Mouse (Mus musculus) heart, embryonic 11.5 days (tissue): ENCODE data around the gene Fam104a. TPM values are rescaled to one million over a fixed set of nuclear protein-coding genes. Genes with fewer than 3 reads are reported as not detected.

Experiments used
- ATAC-seq: fragments of 200-750 bp; cut with Nextera tagmentation; replicated peaks from 2 replicates; pipeline ENCODE4 v1.8.0; 2017; ENCODE audit warnings: moderate library complexity; ENCODE audit not compliant: insufficient number of reproducible peaks, low FRiP score, low TSS enrichment
- H3K27ac ChIP-seq: fragments of 300-500 bp; sonication (generic); 2 replicates; pipeline ENCODE4 v1.5.1; 2014; ENCODE audit warnings: mild to moderate bottlenecking, low read depth, low read length
- H3K27me3 ChIP-seq: fragments of 300-500 bp; sonication (generic); 2 replicates; pipeline ENCODE4 v1.6.1; 2014; ENCODE audit warnings: mild to moderate bottlenecking, low read length, mixed read lengths; ENCODE audit not compliant: control insufficient read depth, insufficient read depth
- H3K36me3 ChIP-seq: fragments of 300-500 bp; sonication (generic); 2 replicates; pipeline ENCODE4 v1.6.1; 2014; ENCODE audit warnings: mild to moderate bottlenecking, low read length, moderate library complexity, mixed read lengths; ENCODE audit not compliant: control insufficient read depth, insufficient read depth
- H3K4me1 ChIP-seq: fragments of 300-500 bp; sonication (generic); 2 replicates; pipeline ENCODE4 v1.6.1; 2014; ENCODE audit warnings: low read length; ENCODE audit not compliant: control insufficient read depth, insufficient read depth
- H3K4me2 ChIP-seq: fragments of 300-500 bp; sonication (generic); 2 replicates; pipeline ENCODE4 v1.6.1; 2014; ENCODE audit warnings: mild to moderate bottlenecking, moderate library complexity
- H3K4me3 ChIP-seq: fragments of 300-500 bp; sonication (generic); 2 replicates; pipeline ENCODE4 v1.5.1; 2014; ENCODE audit warnings: low read depth, low read length
- H3K9ac ChIP-seq: fragments of 300-500 bp; sonication (generic); 2 replicates; pipeline ENCODE4 v1.6.1; 2014; ENCODE audit warnings: mild to moderate bottlenecking, low read depth, low read length, moderate library complexity
- H3K9me3 ChIP-seq: fragments of 300-500 bp; sonication (generic); replicated peaks from 2 replicates; pipeline ENCODE4 v1.6.1; 2016; ENCODE audit warnings: low read length; ENCODE audit not compliant: control insufficient read depth
- WGBS: fragments of 180-500 bp; shearing (Covaris S2); extraction: QIAGEN DNeasy Blood & Tissue Kit; methylation state at CpG from one replicate; pipeline ENCODE4 v1.1.7; 2014; ENCODE audit not compliant: insufficient replicate concordance; 5-methylcytosine and 5-hydroxymethylcytosine counted together
- polyA plus RNA-seq: library from polyadenylated mRNA; unstranded; fragments of >200 nt; fragmentation: Nextera tagmentation; extraction: Ambion mirVana; gene quantifications from 2 replicates; pipeline ENCODE4 v1.2.1, GENCODE M21; 2014

The Fam104a gene
- polyA plus RNA-seq, 1 experiment from 2014 or later: 54.7 TPM

DNA sequence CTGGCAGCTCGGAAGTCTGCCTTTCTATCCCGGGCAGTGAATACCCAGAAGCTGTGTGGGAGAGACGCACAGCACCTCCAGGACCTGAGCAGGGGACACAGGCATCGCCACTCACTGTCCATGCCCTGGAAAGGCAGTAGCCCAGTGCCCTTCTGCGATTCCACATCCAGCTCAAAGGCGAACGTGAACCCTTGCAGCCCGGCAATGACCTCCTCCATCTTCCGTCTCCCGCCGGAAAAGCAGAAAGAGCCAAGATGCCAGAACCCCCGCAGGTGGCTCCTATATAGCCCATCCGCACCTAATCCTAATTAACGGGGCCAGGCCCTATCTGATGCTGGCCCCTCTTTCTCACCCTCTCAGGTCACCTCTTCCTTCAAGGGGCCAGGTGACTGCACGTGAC is 25.3 kb upstream of the Fam104a start:
- H3K9ac ChIP-seq: no peak overlapping the region
- H3K4me3 ChIP-seq: no peak overlapping the region
- 0 out of 2 replicates have a peak, but pooled peaks have one; percentile 20 for ATAC-seq
- 15% methylated on average over 15 of the region's 15 CpGs for WGBS
- no peaks in the 10 kb centered on the region for H3K9me3 ChIP-seq
- peaks cover 18% of the 10 kb centered on the region for H3K4me1 ChIP-seq
- peaks cover 4% of the 10 kb centered on the region; the same call in 1 of the 2 replicates for H3K36me3 ChIP-seq
- no peak overlapping the region for H3K27ac ChIP-seq
- peak overlapping the region; percentile 41 for H3K4me2 ChIP-seq
- H3K27me3 ChIP-seq: peaks cover 11% of the 10 kb centered on the region

DNA sequence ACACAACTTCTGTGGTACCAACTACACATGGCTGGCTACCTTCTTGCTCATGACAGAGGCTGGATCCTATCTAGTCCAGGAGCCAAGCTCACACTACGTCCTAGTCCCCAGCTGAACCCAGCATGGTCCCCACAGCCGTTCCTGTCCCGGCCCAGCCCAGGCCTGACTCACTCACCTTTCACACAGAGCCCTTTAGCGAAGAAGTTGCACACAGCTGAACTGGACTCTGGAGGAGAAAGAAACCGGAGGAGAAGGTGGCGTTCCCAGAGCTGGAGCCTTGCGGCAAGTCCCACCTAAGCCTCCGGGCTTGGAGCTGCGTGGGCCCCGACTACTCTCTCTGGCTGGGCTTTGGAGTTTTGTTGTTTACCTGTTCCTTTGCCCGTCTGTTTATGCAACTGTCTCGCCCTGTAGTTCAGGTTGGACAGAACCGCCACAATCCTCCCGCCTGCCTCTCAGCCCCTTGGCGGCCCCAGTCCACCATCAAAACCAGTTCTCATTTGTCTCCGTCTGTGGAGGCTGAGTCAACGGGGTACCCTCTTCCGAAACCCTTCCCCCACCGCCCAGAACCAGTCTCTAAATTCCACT is 24.8 kb upstream of the Fam104a start:
- ATAC-seq: no peak
- Histone ChIP-seq H3K36me3 (peaks cover 4% of the 10 kb centered on the region; the same call in 1 of the 2 replicates), H3K9me3 (no peaks in the 10 kb centered on the region), H3K4me1 (peaks cover 21% of the 10 kb centered on the region), H3K4me3 (no peak overlapping the region), H3K9ac (no peak overlapping the region), H3K27me3 (peaks cover 11% of the 10 kb centered on the region), H3K4me2 (peak overlapping the region; percentile 41; the same call in 1 of the 2 replicates), H3K27ac (no peak overlapping the region)
- 49% methylated on average over 19 of the region's 19 CpGs for WGBS

DNA sequence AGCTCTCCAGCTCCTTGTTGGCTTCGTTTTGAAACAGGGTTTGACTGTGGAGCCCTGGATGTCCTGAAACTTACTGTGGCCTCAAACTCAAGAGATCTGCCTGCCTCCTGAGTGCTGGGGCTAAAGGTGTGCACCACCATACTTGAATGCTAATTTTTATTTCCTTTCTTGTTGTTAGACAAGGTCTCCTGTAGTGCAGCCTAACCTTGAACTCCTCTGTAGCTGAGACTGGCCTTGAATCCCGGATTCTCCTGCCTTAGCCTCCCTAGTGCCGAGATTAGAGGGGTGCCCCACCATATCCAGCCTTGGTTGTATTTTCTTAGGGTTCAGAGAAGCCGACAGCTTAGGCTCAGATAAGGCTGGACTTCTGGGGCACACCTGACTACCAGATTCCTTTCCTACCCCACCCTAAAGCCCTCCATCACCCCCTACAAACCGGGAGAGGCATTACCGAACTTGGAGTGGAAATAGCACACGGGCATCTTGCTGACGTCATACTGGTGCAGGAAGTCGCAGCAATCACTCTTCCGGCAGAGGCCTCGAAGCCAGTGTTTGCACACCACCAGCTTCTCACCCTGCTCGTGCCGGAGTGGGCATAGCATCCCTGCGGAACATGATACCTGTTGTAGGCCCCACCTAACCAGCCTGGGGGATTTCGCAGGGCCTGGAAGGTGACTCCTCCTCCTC is 22.2 kb upstream of the Fam104a start:
- H3K4me1 ChIP-seq: peaks cover 21% of the 10 kb centered on the region
- H3K27me3 ChIP-seq: peaks cover 11% of the 10 kb centered on the region
- H3K9ac ChIP-seq: no peak overlapping the region
- H3K36me3 ChIP-seq: peaks cover 4% of the 10 kb centered on the region; the same call in 1 of the 2 replicates
- no peaks in the 10 kb centered on the region for H3K9me3 ChIP-seq
- WGBS: 77% methylated on average over 15 of the region's 15 CpGs
- ATAC-seq: no peak
- H3K4me3 ChIP-seq: no peak overlapping the region
- no peak overlapping the region for H3K27ac ChIP-seq
- H3K4me2 ChIP-seq: no peak overlapping the region

DNA sequence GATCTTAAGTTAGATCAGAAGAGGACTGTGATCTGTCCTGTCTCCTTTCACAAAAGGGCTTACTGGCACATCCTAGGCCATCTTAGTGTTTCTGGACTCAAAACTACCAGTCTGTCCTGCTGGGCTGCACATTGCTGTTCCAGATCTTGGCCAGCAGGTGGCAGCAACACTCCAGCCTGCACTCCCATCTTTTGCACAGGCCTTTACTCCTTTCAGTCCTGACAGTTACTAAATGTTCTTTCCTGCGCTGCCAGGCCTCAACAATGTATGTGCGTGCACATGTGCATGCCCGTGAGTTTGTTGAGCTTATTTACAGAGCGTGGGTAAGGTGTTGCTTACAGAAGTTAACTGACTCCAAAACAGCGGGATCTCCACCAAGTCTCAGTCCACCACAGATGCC is 19.8 kb upstream of the Fam104a start:
- WGBS: 45% methylated on average over 5 of the region's 5 CpGs
- ATAC-seq: 0 out of 2 replicates have a peak, but pooled peaks have one; percentile 29
- H3K9me3 ChIP-seq: no peaks in the 10 kb centered on the region

DNA sequence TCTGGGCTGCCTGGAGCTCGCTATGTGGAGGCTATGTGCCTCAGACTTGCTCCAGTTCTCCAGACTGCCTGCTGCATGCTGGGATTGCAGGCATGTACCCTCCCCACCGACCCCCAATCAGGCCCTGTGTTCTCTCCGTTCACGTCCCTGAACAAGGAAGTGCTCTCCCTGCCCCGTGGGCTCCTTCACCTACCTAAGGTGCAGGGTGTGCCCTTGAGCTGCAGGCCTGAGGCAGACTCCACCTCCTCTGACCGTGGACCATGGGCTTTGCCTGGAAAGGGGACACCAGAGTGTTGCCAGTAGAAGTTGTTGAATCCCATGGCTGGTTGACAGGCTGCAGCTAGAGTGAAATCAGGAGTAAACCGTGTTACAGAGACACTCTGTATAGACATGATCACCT is 15.7 kb upstream of the Fam104a start:
- Histone ChIP-seq H3K9ac (no peak overlapping the region), H3K27ac (no peak overlapping the region), H3K4me3 (no peak overlapping the region), H3K9me3 (no peaks in the 10 kb centered on the region), H3K36me3 (peaks cover 15% of the 10 kb centered on the region), H3K27me3 (no peaks in the 10 kb centered on the region), H3K4me1 (0 out of 2 replicates have a peak, but pooled peaks cover 2% of the 10 kb centered on the region), H3K4me2 (no peak overlapping the region)
- ATAC-seq: no peak
- WGBS: 85% methylated on average over 7 of the region's 7 CpGs

More for the DNA sequence above, 19.8 kb upstream of the Fam104a start:
- Histone ChIP-seq H3K4me2 (no peak overlapping the region), H3K27me3 (peaks cover 3% of the 10 kb centered on the region), H3K4me1 (0 out of 2 replicates have a peak, but pooled peaks cover 2% of the 10 kb centered on the region), H3K4me3 (no peak overlapping the region), H3K27ac (no peak overlapping the region), H3K36me3 (peaks cover 4% of the 10 kb centered on the region; the same call in 1 of the 2 replicates), H3K9ac (no peak overlapping the region)

DNA sequence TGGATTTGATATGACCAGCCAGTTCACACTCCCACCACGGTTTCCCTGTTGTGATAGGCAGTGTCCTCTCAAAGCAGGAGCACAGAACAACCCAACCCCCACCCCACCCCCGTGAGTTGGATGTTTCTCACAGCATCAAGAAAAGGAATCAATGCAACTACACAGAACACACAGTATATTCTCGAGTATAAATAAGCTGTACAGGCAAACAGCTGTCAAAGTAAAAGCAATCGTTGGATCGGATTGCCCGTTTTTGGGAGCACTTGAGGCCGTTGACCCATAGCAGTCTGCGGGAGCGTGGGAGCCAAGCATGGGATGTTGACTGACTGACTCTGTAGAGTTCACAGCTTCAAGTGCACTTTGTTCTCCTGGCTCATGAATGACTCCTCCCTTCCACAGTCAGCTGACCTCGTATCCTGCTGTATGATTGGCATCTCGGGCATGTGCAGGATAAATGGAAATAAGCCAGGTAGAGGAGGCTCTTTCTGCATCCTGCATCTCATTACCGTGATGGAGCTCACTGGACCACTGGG is 14.1 kb upstream of the Fam104a start:
- H3K36me3 ChIP-seq: peaks cover 19% of the 10 kb centered on the region
- H3K27me3 ChIP-seq: no peaks in the 10 kb centered on the region
- no peak overlapping the region for H3K4me2 ChIP-seq
- 81% methylated on average over 12 of the region's 12 CpGs for WGBS
- no peak overlapping the region for H3K27ac ChIP-seq
- H3K4me1 ChIP-seq: no peaks in the 10 kb centered on the region
- H3K9ac ChIP-seq: no peak overlapping the region
- no peak overlapping the region for H3K4me3 ChIP-seq
- no peaks in the 10 kb centered on the region for H3K9me3 ChIP-seq
- no peak for ATAC-seq

DNA sequence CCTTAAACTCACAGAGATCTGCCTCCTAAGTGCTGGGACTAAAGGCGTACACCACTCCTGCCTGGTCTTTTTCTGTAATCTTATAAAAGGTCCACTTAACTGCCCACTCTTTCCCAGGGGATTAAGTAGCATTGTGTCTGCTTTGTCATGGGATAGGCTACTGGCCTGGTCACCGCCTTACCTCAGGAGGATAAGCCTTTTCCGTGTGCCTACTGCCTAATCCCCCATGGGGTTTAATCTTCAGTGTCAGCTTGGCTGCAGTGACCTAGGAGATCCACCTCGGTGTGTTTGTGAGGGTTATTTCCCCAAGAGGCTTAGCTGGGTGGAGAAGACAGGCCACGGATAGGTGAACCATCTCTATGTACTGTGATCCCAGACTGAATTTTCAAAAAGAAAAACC is 13.6 kb upstream of the Fam104a start:
- H3K27ac ChIP-seq: no peak overlapping the region
- peaks cover 19% of the 10 kb centered on the region for H3K36me3 ChIP-seq
- no peak overlapping the region for H3K9ac ChIP-seq
- no peaks in the 10 kb centered on the region for H3K4me1 ChIP-seq
- H3K4me3 ChIP-seq: no peak overlapping the region
- WGBS: 67% methylated on average over 5 of the region's 5 CpGs
- no peaks in the 10 kb centered on the region for H3K9me3 ChIP-seq
- no peak overlapping the region for H3K4me2 ChIP-seq
- ATAC-seq: no peak
- no peaks in the 10 kb centered on the region for H3K27me3 ChIP-seq

DNA sequence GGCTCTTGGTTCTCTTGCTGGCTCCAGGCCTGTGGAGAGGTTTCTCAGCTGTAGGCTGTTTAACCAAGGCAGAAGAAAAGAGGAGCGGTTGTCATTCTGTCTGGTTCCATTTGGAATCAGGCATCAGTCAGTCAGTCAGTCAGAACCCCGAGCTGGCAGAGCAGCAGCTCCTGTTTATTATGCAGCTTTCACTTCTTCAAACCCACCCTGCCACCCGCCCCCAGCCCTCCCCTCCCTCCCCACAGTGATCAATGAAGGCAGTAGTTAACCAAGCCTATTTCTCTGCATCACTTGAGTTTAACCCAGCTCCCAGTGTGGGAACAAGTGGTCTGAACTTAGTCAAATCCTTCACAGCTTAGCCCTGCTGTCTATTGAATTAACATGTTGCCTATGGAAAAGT is 7.9 kb upstream of the Fam104a start:
- no peak for ATAC-seq
- Histone ChIP-seq H3K4me3 (no peak overlapping the region), H3K27me3 (no peaks in the 10 kb centered on the region), H3K36me3 (peaks cover 52% of the 10 kb centered on the region), H3K9ac (no peak overlapping the region), H3K4me1 (peaks cover 3% of the 10 kb centered on the region; the same call in 1 of the 2 replicates), H3K27ac (no peak overlapping the region), H3K4me2 (no peak overlapping the region), H3K9me3 (no peaks in the 10 kb centered on the region)
- 75% methylated on average over 3 of the region's 3 CpGs for WGBS
